Mouse (Mus musculus) ES-E14 (cell line): Measurements from ENCODE around the gene Ranbp3.

Experiments
- CHD2 ChIP-seq: IDR thresholded peaks from 2 replicates; pipeline ENCODE4 v1.6.1; 2014; ENCODE audit warnings: mild to moderate bottlenecking, low read depth, low read length, inconsistent platforms
- HCFC1 ChIP-seq: IDR thresholded peaks from 2 replicates; pipeline ENCODE4 v1.6.1; 2012; ENCODE audit warnings: low read length, inconsistent platforms, borderline replicate concordance; ENCODE audit not compliant: insufficient read depth
- MAFK ChIP-seq: IDR thresholded peaks from 2 replicates; pipeline ENCODE4 v1.6.1; 2014; ENCODE audit warnings: mild to moderate bottlenecking, low read depth, low read length, inconsistent platforms; ENCODE audit not compliant: insufficient read depth
- ZC3H11A ChIP-seq: IDR thresholded peaks from 2 replicates; pipeline ENCODE4 v1.6.1; 2012; ENCODE audit warnings: low read depth, mild to moderate bottlenecking, inconsistent platforms, low read length, borderline replicate concordance
- ZNF384 ChIP-seq: IDR thresholded peaks from 2 replicates; pipeline ENCODE4 v1.6.1; 2012; ENCODE audit warnings: low read depth, low read length, inconsistent platforms

GRCm38 (mm10) chr17:56722441-56722840 is 49.3 kb downstream of the Ranbp3 start:
- no peak for TF ChIP-seq ZC3H11A
- no peak for TF ChIP-seq MAFK
- no peak for TF ChIP-seq ZNF384
- TF ChIP-seq HCFC1 = no peak
- TF ChIP-seq CHD2 = no peak
